Mouse (Mus musculus): Measurements from ENCODE around the gene Stkld1.

Gene Stkld1

DNA sequence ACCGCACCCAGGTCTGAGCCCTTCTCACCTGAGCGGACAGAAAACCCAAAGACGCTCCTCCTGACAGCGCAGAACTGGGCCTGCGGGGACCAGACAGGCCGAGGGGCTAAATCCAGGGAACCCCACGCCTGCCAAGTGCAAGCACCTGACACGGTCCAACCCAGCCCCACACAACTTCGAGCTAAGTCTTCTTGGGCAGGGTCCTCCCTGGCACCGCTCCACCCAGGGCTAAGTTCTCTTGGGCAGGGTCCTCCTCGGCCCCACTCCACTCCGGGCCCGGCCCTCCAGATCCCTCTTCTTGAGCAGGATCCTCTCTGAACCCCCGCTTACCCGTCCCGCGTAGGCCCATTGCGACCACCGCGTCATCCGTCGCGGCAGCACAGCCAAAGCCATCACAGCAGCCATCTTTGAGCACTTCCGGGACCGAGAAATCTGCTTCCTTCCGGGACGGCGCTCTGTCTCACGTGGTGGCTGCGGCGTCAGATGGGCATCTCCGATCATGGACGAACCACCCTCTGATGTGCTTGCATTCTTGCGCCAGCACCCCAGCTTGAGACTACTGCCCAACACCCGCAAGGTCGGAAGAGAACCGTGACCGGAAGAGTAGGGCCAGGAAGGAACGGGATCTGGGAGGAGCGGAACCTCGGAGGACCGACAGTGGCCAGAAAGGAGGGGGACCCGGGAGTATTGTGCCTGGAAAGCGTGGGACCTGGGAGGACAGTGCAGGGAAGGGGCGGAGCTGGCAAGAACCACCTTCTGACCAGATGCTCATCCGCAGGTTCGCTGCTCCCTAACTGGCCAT, 17.7 kb upstream of the Stkld1 start, which contains the start of the genes Surf2 and Surf1:
TSS of gene Surf2 (plus strand) at position 441 of the 802 bp plus-strand sequence.
TSS of gene Surf1 (minus strand) at position 604 of the 802 bp plus-strand sequence.
- DNase-seq (ENCODE audit: low read depth, low spot score), result peak; percentile 91

DNA sequence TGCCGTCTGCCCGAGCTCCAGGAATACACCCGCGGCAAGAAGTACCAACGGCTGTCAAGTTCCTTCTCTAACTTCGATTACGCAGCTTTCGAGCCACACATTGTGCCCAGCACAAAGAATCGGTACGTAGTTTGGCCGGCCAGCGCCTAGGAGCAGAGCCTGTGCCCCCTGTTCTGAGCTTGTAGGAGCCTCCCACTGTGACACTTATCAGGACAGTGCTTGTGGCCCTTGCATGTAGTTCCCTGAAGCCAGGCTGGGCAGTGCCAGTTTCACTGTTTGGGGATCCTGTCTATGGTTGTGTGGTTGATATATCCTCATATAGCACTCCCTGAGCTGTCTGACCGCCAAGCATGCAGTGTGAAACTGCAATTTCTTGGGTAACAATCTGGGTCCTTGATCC, 17.1 kb upstream of the Stkld1 start:
- DNase-seq (ENCODE audit: low read depth, low spot score), result no peak

DNA sequence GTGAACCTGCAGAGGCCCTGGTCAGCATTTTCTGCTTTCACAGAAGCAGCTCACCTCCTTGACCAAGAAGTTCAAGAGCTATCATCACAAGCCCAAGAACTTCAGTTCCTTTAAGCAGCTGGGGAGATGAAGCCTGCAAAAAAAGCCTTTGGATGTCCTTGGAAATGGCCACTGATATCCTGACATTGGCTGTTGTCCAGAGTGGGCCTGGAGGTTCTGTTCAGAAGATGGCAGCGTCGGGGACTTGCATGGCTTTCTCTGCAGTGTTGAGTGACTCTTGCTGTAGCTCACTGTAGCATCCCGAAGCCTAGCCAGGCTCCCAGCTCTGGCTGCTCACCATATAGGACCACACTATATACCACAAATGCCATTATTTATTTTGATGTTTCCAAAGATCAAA, 14.2 kb upstream of the Stkld1 start:
- no peak for DNase-seq (ENCODE audit: low read depth, low spot score)

DNA sequence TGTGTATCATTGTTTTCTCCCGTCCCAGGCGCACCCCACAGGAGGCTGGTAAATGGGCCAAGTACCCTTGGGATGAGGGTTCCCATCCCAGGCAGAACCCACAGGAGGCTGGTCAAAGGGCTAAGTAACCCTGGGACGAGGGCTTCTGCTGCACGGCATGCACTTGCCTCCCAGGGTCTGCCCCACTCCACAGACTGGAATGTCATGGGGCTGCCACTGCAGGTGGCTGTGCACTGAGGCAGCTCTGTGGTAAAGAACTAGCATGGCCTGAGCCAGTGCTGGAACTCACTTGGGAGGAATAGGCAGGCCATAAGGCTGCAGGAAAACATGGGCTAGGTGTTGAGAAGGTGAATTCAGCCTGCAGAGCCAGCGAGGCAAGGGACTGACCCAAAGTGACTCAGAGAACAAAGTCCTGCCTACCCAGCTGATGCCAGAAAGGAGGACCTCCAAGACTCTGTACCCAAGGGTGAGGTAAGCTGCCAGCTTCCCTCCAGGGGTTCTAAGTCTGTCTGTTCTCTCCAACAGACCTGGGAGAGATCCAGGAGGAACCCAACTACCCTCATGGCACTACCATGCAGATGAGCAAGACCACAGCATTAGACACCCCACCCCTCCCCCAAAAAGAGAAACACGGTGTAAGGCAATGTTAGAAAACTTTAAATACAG, 13.5 kb upstream of the Stkld1 start:
- no peak for DNase-seq (ENCODE audit: low read depth, low spot score)

DNA sequence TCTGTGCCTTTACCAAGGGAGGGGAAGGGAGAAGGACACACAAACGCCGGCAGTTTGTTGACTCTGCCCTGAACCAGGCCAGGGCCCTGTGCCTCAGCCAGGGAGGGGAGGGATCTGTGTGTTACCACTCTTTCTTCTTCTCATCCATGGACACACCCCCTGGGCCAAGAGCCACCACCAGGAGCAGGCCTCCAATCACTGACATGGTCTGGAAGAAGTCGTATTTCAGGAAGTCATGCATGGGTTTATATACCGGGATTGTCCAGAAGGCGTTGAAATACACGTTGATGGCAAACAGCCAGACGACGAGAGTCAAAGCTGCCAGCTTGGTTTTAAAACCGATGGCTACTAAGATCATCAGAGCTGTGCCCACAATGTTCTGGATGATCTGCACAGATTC, 12.1 kb upstream of the Stkld1 start:
- no peak for DNase-seq (ENCODE audit: low read depth, low spot score)

DNA sequence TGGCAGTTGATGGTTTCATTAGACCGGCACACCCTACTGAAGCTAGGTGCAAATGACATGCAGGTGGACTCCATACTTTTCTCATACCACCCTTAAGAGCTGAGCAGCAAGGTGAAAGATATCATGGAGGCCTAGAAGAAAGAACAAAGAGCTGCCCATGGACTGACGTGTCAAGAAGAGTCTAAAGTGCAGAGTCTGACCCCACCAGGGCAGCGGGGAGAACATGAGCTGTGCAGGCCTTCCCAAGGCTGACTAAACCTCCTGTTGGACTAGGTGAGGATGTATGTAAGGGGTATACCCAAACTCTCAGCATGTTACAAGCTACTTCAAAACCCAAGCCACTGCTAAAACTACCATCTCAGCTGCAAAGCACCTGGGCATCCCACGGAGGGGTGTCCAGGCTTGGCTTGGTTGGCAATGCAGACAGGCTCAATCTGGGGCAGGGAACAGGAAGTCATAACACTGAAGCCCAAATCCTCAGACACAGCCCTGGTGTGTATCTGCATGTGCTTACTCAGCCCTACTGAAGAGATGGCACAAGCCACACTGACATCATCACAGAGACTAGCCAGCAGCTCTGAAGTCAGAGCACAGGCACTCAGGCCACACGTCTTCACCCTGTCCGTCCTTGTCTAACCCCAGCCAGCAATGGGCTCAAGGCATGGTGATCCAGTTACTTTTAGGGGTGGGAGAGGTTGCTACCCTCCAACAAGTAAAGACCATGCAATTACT, 5.9 kb upstream of the Stkld1 start:
- no peak for DNase-seq (ENCODE audit: low read depth, low spot score)

DNA sequence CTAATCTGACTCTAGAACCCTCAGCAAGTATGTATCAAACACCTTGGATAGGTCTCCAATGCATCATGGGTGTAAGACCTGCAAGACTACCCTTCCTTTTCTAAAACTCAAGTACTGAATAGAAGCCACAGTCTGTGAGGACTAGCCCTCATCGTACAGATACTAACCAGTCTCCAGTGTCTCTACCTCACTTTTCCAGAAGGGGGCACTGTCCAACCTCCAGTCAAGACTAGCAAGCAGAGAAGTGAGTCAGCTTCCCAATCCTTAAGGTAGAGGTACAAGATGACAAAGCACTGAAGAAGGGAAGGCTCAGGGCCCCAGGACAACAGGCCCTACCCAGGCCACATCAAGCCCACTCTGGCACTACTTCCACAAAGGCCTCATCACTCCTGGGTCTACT, 3.5 kb upstream of the Stkld1 start:
- peak; percentile 80 for DNase-seq (ENCODE audit: low read depth, low spot score)

GRCm38 (mm10) chr2:26932473-26933303, 1.2 kb upstream of the Stkld1 start:
- peak; percentile 34 for DNase-seq (ENCODE audit: low read depth, low spot score)

DNA sequence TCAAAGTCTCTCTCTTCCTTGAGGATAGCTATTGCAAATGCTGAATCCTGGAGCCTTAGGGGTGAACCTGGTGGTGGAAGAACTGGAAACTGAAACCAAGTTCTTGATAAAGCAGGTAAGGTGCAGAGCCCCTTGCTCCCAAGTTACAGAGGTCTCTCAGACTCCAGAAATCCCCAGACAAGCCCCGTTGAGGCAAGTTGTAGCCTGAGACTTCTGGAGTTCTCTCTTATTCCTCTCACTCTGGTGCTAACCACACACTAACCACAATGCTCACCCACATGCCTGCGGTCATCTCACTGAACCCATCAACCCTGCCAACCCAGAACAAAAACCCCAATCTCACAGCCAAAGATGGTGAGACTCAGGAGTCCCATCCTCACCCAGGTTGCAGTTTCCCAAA, 1.4 kb downstream of the Stkld1 start:
- peak; percentile 42 for DNase-seq (ENCODE audit: low read depth, low spot score)

- DNase-seq (ENCODE audit: low read depth, low spot score), result no peak
These were observed 2.6 kb downstream of the Stkld1 start for GRCm38 (mm10) chr2:26936425-26936824.

DNA sequence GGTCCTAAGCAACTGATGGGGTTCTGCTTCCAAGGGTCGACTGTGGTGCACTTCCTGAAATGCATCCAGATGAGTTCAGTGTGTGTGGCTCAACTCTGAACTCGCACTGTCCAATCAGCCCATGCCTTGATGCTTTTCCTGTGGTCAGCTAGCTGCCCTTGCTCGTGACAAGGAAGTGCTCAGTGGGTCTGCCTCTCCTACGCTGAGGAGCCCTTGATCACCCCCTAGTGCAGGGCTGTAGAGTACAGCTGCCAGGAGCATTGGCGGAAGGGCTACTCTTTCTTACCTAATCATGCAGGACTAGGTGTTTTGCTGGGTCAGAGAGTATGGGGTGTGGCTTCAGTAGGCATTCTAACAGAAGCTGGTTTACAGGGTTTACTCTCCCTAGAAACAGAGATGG, 7.7 kb downstream of the Stkld1 start:
- no peak for DNase-seq (ENCODE audit: low read depth, low spot score)

DNA sequence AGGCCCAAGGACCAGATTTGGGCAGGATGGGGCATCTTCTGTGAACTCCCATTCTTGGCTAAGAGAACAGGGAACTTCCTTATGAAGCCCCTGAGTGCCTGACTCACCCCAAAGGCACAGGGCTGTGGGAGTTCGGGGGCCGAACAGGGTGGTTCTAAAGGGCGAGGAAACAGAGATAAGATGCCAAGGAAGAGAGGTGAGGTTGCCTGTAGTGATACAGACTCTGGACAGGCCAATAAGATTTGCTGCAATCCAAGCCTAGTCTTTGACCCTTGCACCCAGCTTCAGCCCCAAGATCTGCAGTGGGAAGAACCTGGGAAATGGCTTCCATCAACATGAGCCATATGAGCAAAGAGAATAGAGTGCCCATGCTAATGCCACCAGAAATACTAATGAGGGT, 9.4 kb downstream of the Stkld1 start:
- DNase-seq (ENCODE audit: low read depth, low spot score), result no peak

DNA sequence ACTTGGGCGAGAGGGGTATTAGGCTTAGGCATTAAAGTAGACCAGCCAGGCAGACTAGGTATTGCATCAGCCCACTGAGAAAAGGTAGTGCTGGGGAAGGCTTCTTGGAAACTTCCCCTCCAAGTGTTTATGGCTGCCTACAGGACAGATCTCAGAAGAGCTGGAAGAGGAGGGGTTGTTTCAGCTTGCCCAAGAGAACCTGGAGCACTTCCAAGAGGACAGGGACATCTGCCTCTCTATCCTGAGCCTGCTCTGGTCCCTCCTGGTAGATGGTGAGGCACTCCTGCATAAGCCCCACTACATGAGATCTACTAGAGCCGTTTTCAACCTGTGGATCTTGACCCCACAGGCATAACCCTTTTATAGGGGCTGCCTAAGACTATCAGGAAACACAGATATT, 16.6 kb downstream of the Stkld1 start:
- no peak for DNase-seq (ENCODE audit: low read depth, low spot score)

GRCm38 (mm10) chr2:26951346-26951905, 17.6 kb downstream of the Stkld1 start:
- no peak for DNase-seq (ENCODE audit: low read depth, low spot score)

DNA sequence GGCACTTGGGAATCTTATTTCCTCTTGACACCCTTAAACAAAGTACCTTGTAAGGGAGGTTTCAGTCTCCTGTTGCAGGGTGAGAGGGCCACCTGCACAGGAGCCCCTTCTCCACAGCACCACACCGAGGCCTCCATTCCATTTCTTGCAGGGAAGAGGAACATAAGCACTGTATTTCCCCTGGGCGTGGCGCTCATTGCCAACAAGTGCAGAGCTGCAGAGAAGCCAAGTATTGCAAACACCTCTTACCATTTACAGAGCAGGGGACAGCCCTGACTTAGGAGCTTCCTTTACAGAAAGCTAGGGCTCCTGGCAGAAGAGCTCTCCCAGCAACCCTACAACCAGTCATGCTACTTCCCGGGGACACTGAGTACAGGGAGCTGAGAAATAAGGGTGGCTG, 18.3 kb downstream of the Stkld1 start:
- no peak for DNase-seq (ENCODE audit: low read depth, low spot score)

GRCm38 (mm10) chr2:26952866-26953265, 19.0 kb downstream of the Stkld1 start:
- no peak for DNase-seq (ENCODE audit: low read depth, low spot score)

DNA sequence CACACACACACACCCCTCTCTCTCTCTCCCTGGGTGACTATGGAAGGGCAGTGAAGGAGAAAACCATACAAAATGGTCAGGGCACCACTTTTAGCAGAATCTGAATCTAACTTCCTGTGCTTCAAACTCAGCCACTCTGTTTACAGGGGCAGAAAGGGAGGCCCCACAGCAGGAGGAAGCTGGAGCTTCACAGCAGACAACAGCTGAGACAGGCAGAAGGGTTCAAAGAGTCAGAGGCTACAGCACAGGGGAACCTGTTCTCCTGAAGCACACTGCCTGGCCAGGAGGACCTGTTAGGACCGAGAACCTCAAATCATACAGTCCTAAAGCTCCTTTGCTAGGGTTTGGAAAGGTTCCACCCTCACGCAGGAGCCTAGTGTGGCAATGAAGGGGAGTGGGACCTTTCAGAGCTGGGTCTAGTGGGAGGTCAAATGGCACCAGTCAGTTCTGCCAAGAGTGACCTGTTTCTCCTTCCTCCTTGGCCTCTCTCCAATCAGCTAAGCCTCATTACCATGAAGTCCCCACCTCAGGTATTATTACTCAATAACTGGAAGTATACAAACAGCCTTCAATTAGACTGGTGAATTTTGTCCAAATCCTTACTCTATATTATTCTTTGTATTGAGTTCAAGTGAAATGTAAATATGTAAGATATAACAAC, 21.0 kb downstream of the Stkld1 start:
- DNase-seq (ENCODE audit: low read depth, low spot score), result no peak

- no peak for DNase-seq (ENCODE audit: low read depth, low spot score)
These were observed 23.1 kb downstream of the Stkld1 start for GRCm38 (mm10) chr2:26956811-26957487.

- no peak for DNase-seq (ENCODE audit: low read depth, low spot score)
These were observed 23.6 kb downstream of the Stkld1 start for GRCm38 (mm10) chr2:26957488-26957859.

DNA sequence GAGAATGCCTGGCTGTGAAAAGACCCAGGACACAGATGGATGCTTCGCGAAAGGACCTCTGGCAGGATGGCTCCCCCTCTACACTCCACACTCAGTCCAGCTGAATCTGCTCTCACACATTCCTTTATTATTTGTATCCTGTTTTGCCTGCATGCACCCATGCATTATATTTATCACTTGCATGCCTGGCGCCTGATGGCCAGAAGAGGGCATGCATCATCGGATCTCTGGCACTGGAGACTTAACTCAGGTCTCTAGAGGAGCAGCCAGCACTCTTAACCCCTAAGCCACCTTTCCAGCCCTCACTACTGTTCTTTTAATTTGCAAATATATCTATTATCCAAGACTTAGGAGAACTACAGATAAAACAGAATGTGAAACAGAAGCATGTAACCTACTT, 26.9 kb downstream of the Stkld1 start:
- peak; percentile 50 for DNase-seq (ENCODE audit: low read depth, low spot score)

Data from 3T3-L1 (cell line).